Mouse (Mus musculus) small intestine, adult 2 months (tissue): ENCODE data around the gene Cyth3.

Experiments
- CTCF ChIP-seq: fragments of 200-500 bp; IDR thresholded peaks from 2 replicates; pipeline ENCODE4 v1.5.1; 2012; ENCODE audit warnings: low read depth, mild to moderate bottlenecking, control low read depth, inconsistent platforms, low read length, moderate library complexity, mixed read lengths; ENCODE audit not compliant: insufficient replicate concordance, insufficient read length; ENCODE audit errors: extremely low read depth
- POLR2A ChIP-seq: fragments of 200-500 bp; IDR thresholded peaks from 2 replicates; pipeline ENCODE4 v1.6.1; 2012; ENCODE audit warnings: low read depth, mild to moderate bottlenecking, control low read depth, inconsistent platforms, low read length, moderate library complexity

GRCm38 (mm10) chr5:143615353-143615752 is 6.9 kb upstream of the Cyth3 start:
- TF ChIP-seq POLR2A, result no peak
- TF ChIP-seq CTCF, result no peak
